8 mouse cellular contexts compared by ENCODE assay signal in the genomic region with DNA sequence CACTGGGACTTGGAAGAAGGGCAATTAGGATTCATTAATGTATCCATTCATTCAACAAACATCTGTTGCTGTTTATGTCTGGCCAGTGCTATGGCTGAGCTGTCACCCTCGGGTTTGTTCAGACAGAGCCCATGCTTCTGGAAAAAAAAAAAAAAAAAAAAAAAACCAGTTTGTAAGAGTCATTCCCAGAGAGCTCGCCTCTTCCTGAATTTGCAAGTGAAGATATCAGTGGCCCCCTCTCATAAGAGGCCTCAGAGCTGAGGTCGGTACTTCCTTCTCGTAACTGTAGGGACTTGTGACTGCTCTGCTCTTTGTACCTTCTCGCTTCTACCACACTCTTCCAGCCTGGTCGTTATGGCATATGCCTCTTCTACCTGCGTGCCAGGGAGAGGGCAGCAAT. TPM values are rescaled to one million over a fixed set of nuclear protein-coding genes. Genes with fewer than 3 reads are reported as not detected.
A peak's percentile ranks its signal among the peaks of the same experiment; 100 is the strongest.
DNase-seq lines count a peak whose midpoint lies in the region; ATAC-seq lines count a peak whose summit lies in the region.

No protein-coding gene starts in this region.

- no peaks in the 10 kb centered on the region for H3K36me3 ChIP-seq in lung, embryonic 16.5 days (ENCODE audit: control insufficient read depth, insufficient read depth, low read length)
- no peaks in the 10 kb centered on the region for H3K36me3 ChIP-seq in embryonic facial prominence, embryonic 15.5 days
- no peaks in the 10 kb centered on the region for H3K36me3 ChIP-seq in midbrain, embryonic 15.5 days (replicated peaks)

- 31% methylated on average over 7 of the region's 7 CpGs for WGBS in lung, embryonic 16.5 days
- 54% methylated on average over 7 of the region's 7 CpGs for whole genome bisulfite sequencing in embryonic facial prominence, embryonic 15.5 days
- WGBS in midbrain, embryonic 15.5 days: 81% methylated on average over 7 of the region's 7 CpGs

- DNase-seq in heart, adult 11 months: peak; percentile 76
- DNase-seq in heart, postnatal 36 days: no peak
- no peak for DNase-seq in lung, postnatal 36 days
- DNase-seq in adrenal gland, postnatal 36 days: no peak
- DNase-seq in frontal cortex, postnatal 25 days (ENCODE audit: low spot score in 2 of 2): no peak

- peak overlapping the region; percentile 69 for H3K4me3 ChIP-seq in lung, embryonic 16.5 days (ENCODE audit: low read length)
- peak overlapping the region; percentile 63; the same call in 1 of the 2 replicates for H3K4me3 ChIP-seq in embryonic facial prominence, embryonic 15.5 days (replicated peaks)
- H3K4me3 ChIP-seq in midbrain, embryonic 15.5 days: no peak overlapping the region

- ATAC-seq in lung, embryonic 16.5 days (ENCODE audit: low read depth): peak; percentile 32; the same call in 1 of the 2 replicates
- no peak for ATAC-seq in embryonic facial prominence, embryonic 15.5 days (ENCODE audit: insufficient number of reproducible peaks, low FRiP score, low TSS enrichment, low read depth)
- 0 out of 2 replicates have a peak, but pooled peaks have one; percentile 3 for ATAC-seq in midbrain, embryonic 15.5 days (replicated peaks)

- H3K9me3 ChIP-seq in lung, embryonic 16.5 days (ENCODE audit: control insufficient read depth, low read length): no peaks in the 10 kb centered on the region
- H3K9me3 ChIP-seq in embryonic facial prominence, embryonic 15.5 days (replicated peaks): no peaks in the 10 kb centered on the region
- no peaks in the 10 kb centered on the region for H3K9me3 ChIP-seq in midbrain, embryonic 15.5 days

- H3K9ac ChIP-seq in lung, embryonic 16.5 days (ENCODE audit: low read length): peak overlapping the region; percentile 81
- H3K9ac ChIP-seq in embryonic facial prominence, embryonic 15.5 days: no peak overlapping the region
- H3K9ac ChIP-seq in midbrain, embryonic 15.5 days: no peak overlapping the region

- intact Hi-C loops in heart, postnatal 36 days (cut with DNase I): no loop called here

- no peaks in the 10 kb centered on the region for H3K27me3 ChIP-seq in lung, embryonic 16.5 days (ENCODE audit: control insufficient read depth, insufficient read depth, low read depth, low read length)
- H3K27me3 ChIP-seq in embryonic facial prominence, embryonic 15.5 days: no peaks in the 10 kb centered on the region
- H3K27me3 ChIP-seq in midbrain, embryonic 15.5 days (replicated peaks): peaks cover 11% of the 10 kb centered on the region

- H3K4me2 ChIP-seq in lung, embryonic 16.5 days (ENCODE audit: low read depth, low read length): peak overlapping the region; percentile 86
- peak overlapping the region; percentile 86; the same call in 1 of the 2 replicates for H3K4me2 ChIP-seq in embryonic facial prominence, embryonic 15.5 days (replicated peaks)
- H3K4me2 ChIP-seq in midbrain, embryonic 15.5 days: no peak overlapping the region

- peaks cover 10% of the 10 kb centered on the region for H3K4me1 ChIP-seq in lung, embryonic 16.5 days (replicated peaks; ENCODE audit: control insufficient read depth, insufficient read depth, low read length)
- H3K4me1 ChIP-seq in embryonic facial prominence, embryonic 15.5 days: peaks cover 8% of the 10 kb centered on the region
- H3K4me1 ChIP-seq in midbrain, embryonic 15.5 days: peaks cover 9% of the 10 kb centered on the region; the same call in 1 of the 2 replicates

- no peak overlapping the region for H3K27ac ChIP-seq in lung, embryonic 16.5 days (ENCODE audit: low read length)
- peak overlapping the region; percentile 22; the same call in 1 of the 2 replicates for H3K27ac ChIP-seq in embryonic facial prominence, embryonic 15.5 days (replicated peaks)
- H3K27ac ChIP-seq in midbrain, embryonic 15.5 days: no peak overlapping the region

RNA-seq across cellular contexts. Expression of a gene that starts 1.1 kb away (rescaled TPM):
- under 1 TPM; 0.39 to 0.49 TPM for total RNA-seq in heart, postnatal 36 days (2021)
- polyA plus RNA-seq in lung, embryonic 16.5 days (2015; fragmentation: Nextera tagmentation; extraction: Ambion mirVana): 14.8 and 17.0 TPM in 2 replicates
- 5.7 and 7.2 TPM in 2 replicates for polyA plus RNA-seq in embryonic facial prominence, embryonic 15.5 days (2015; fragmentation: Nextera tagmentation; extraction: Ambion mirVana)
- 0.67 and 0.78 TPM in 2 replicates for polyA plus RNA-seq in midbrain, embryonic 15.5 days (2015; fragmentation: Nextera tagmentation; extraction: Ambion mirVana)
- total RNA-seq in adrenal gland, postnatal 36 days (2021): 1 to 10 TPM; 2.5 to 4.8 TPM
